Mouse (Mus musculus) limb, embryonic 10.5 days (tissue): ENCODE results near the gene Myh1. TPM values are rescaled to one million over a fixed set of nuclear protein-coding genes. Genes with fewer than 3 reads are reported as not detected.

Source experiments
- DNase-seq: peaks from one replicate; pipeline ENCODE4 v3.0.0-alpha.2; 2017; ENCODE audit warnings: low spot score
- H3K27ac ChIP-seq: fragments of 300-500 bp; sonication (generic); 2 replicates; pipeline ENCODE4 v1.5.1; 2016; ENCODE audit warnings: mild to moderate bottlenecking
- H3K27me3 ChIP-seq: fragments of 300-500 bp; sonication (generic); 2 replicates; pipeline ENCODE4 v1.6.1; 2016; ENCODE audit warnings: low read depth, mild to moderate bottlenecking; ENCODE audit not compliant: poor library complexity, severe bottlenecking
- H3K36me3 ChIP-seq: fragments of 300-500 bp; sonication (generic); 2 replicates; pipeline ENCODE4 v1.6.1; 2016; ENCODE audit warnings: mild to moderate bottlenecking, moderate library complexity
- H3K4me1 ChIP-seq: fragments of 300-500 bp; sonication (generic); 2 replicates; pipeline ENCODE4 v1.6.1; 2016
- H3K4me3 ChIP-seq: fragments of 300-500 bp; sonication (generic); 2 replicates; pipeline ENCODE4 v1.5.1; 2016; ENCODE audit warnings: mild to moderate bottlenecking, moderate library complexity
- H3K9me3 ChIP-seq: fragments of 300-500 bp; sonication (generic); replicated peaks from 2 replicates; pipeline ENCODE4 v1.6.1; 2016; ENCODE audit warnings: mild to moderate bottlenecking
- WGBS: fragments of 180-500 bp; shearing (Covaris S2); methylation state at CpG from one replicate; pipeline ENCODE4 v1.1.7; 2016; 5-methylcytosine and 5-hydroxymethylcytosine counted together
- polyA plus RNA-seq: library from polyadenylated mRNA; unstranded; fragments of >200 nt; fragmentation: Nextera tagmentation; extraction: Ambion mirVana; gene quantifications from 2 replicates; pipeline ENCODE4 v1.2.1, GENCODE M21; 2016

Gene Myh1
- polyA plus RNA-seq, 1 experiment from 2014 or later, result 0.05 TPM

GRCm38 (mm10) chr11:67241051-67241450, 41.2 kb downstream of the Myh1 start:
- WGBS, result 87% methylated on average over 6 of the region's 6 CpGs
- DNase-seq, result no peak
- H3K27me3 ChIP-seq, result no peaks in the 10 kb centered on the region
- no peaks in the 10 kb centered on the region for H3K9me3 ChIP-seq
- H3K4me3 ChIP-seq, result no peak overlapping the region
- H3K4me1 ChIP-seq, result no peaks in the 10 kb centered on the region
- H3K27ac ChIP-seq, result no peak overlapping the region
- H3K36me3 ChIP-seq, result no peaks in the 10 kb centered on the region

GRCm38 (mm10) chr11:67253691-67254090, 53.8 kb downstream of the Myh1 start:
- H3K9me3 ChIP-seq, result no peaks in the 10 kb centered on the region
- H3K4me1 ChIP-seq, result peaks cover 2% of the 10 kb centered on the region; the same call in 1 of the 2 replicates
- H3K36me3 ChIP-seq, result no peaks in the 10 kb centered on the region
- no peak overlapping the region for H3K27ac ChIP-seq
- H3K27me3 ChIP-seq, result no peaks in the 10 kb centered on the region
- WGBS, result 87% methylated on average over 4 of the region's 4 CpGs
- DNase-seq, result no peak
- no peak overlapping the region for H3K4me3 ChIP-seq

- no peak for DNase-seq
- Histone ChIP-seq H3K27ac (no peak overlapping the region), H3K4me3 (no peak overlapping the region), H3K4me1 (peaks cover 2% of the 10 kb centered on the region; the same call in 1 of the 2 replicates), H3K9me3 (no peaks in the 10 kb centered on the region), H3K36me3 (no peaks in the 10 kb centered on the region), H3K27me3 (no peaks in the 10 kb centered on the region)
- WGBS, result 73% methylated on average over 7 of the region's 7 CpGs
Measured at GRCm38 (mm10) chr11:67257048-67257447, 57.2 kb downstream of the Myh1 start.

GRCm38 (mm10) chr11:67260956-67261355, 61.1 kb downstream of the Myh1 start:
- H3K4me1 ChIP-seq, result peaks cover 2% of the 10 kb centered on the region; the same call in 1 of the 2 replicates
- 89% methylated on average over 6 of the region's 6 CpGs for WGBS

More at GRCm38 (mm10) chr11:67260956-67261355, 61.1 kb downstream of the Myh1 start:
- H3K9me3 ChIP-seq, result no peaks in the 10 kb centered on the region
- no peak for DNase-seq
- no peaks in the 10 kb centered on the region for H3K36me3 ChIP-seq
- no peaks in the 10 kb centered on the region for H3K27me3 ChIP-seq
- no peak overlapping the region for H3K27ac ChIP-seq
- H3K4me3 ChIP-seq, result no peak overlapping the region

Other genes starting within 250 kb of the Myh1 start
- not detected in 2 replicates for gene Tmem238l, start 243.4 kb upstream of the Myh1 start, polyA plus RNA-seq
- 1.1 and 2.0 TPM in 2 replicates for gene Tmem220, start 174.9 kb upstream of the Myh1 start, polyA plus RNA-seq
- 31.3 and 34.0 TPM in 2 replicates for gene Adprm, start 147.5 kb upstream of the Myh1 start, polyA plus RNA-seq
- 22.8 and 24.7 TPM in 2 replicates for gene Sco1, start 147.4 kb upstream of the Myh1 start, polyA plus RNA-seq
- gene Myh3, start 121.8 kb upstream of the Myh1 start, polyA plus RNA-seq, result 0.24 and 0.78 TPM in 2 replicates
- gene Myh2, start 29.0 kb upstream of the Myh1 start, polyA plus RNA-seq, result not detected in 2 replicates
- not detected in 2 replicates for gene Myh4, start 38.0 kb downstream of the Myh1 start, polyA plus RNA-seq
- 0.11 TPM in 1 of 2 replicates, not detected in the other for gene Myh8, start 77.1 kb downstream of the Myh1 start, polyA plus RNA-seq
- not detected in 2 replicates for gene Myh13, start 121.6 kb downstream of the Myh1 start, polyA plus RNA-seq